Mouse (Mus musculus) right cerebral cortex, postnatal 25 days (tissue): ENCODE data around the gene Nudt3.
"Not testable (repeated sequence)": the region's sequence is repeated elsewhere in the genome, so short reads cannot be mapped to it uniquely, and the experiment has no call there.

ENCODE experiments used
- DNase-seq: peaks from one replicate; pipeline ENCODE4 v3.0.0; 2022

Gene Nudt3

GRCm38 (mm10) chr17:27623360-27624326 is at the start of gene Nudt3:
Nudt3 (minus strand) TSS chr17:27623495.
- DNase-seq, result peak; percentile 91

GRCm38 (mm10) chr17:27671720-27672119 is 48.4 kb upstream of the Nudt3 start:
- DNase-seq, result no peak

- DNase-seq, result no peak
These were observed 35.5 kb upstream of the Nudt3 start for GRCm38 (mm10) chr17:27658767-27659166.

- DNase-seq, result peak; percentile 52
These were observed 33.8 kb upstream of the Nudt3 start for GRCm38 (mm10) chr17:27657123-27657522.

- DNase-seq, result no peak
These were observed 33.1 kb upstream of the Nudt3 start for GRCm38 (mm10) chr17:27656414-27656813.

- peak; percentile 83 for DNase-seq
These were observed 32.7 kb upstream of the Nudt3 start for GRCm38 (mm10) chr17:27656011-27656399.

- DNase-seq, result peak; percentile 84
These were observed 32.1 kb upstream of the Nudt3 start, which contains the start of gene Pacsin1 for GRCm38 (mm10) chr17:27655089-27656010. Pacsin1 (plus strand) TSS chr17:27655509.

- no peak for DNase-seq
These were observed 30.1 kb upstream of the Nudt3 start for GRCm38 (mm10) chr17:27653253-27653959.

- DNase-seq, result no peak
These were observed 28.9 kb upstream of the Nudt3 start for GRCm38 (mm10) chr17:27652046-27652790.

GRCm38 (mm10) chr17:27650586-27650985 is 27.3 kb upstream of the Nudt3 start:
- no peak for DNase-seq

GRCm38 (mm10) chr17:27650160-27650559 is 26.9 kb upstream of the Nudt3 start:
- DNase-seq, result peak; percentile 37

- DNase-seq, result no peak
These were observed 22.5 kb upstream of the Nudt3 start for GRCm38 (mm10) chr17:27645807-27646206.

- no peak for DNase-seq
These were observed 21.3 kb upstream of the Nudt3 start for GRCm38 (mm10) chr17:27644572-27644971.

GRCm38 (mm10) chr17:27643756-27644155 is 20.5 kb upstream of the Nudt3 start:
- DNase-seq, result no peak

- peak; percentile 34 for DNase-seq
These were observed 19.8 kb upstream of the Nudt3 start for GRCm38 (mm10) chr17:27643101-27643500.

- DNase-seq, result peak; percentile 82
These were observed 19.3 kb upstream of the Nudt3 start for GRCm38 (mm10) chr17:27642491-27643062.

GRCm38 (mm10) chr17:27639851-27640250 is 16.6 kb upstream of the Nudt3 start:
- not testable (repeated sequence) for DNase-seq

- DNase-seq, result peak; percentile 85
These were observed 15.6 kb upstream of the Nudt3 start for GRCm38 (mm10) chr17:27638921-27639332.

GRCm38 (mm10) chr17:27637333-27637732 is 14.0 kb upstream of the Nudt3 start:
- DNase-seq, result no peak

GRCm38 (mm10) chr17:27636132-27637020 is 13.1 kb upstream of the Nudt3 start, which contains the start of gene Rps10:
Rps10 (minus strand) TSS chr17:27636669.
- no peak for DNase-seq
